Mouse (Mus musculus) right cerebral cortex, adult 18-20 months (tissue): ENCODE measurements around the gene Pacs2.
A peak's percentile ranks its signal among the peaks of the same experiment; 100 is the strongest.

Source experiments
- DNase-seq: peaks from one replicate; pipeline ENCODE4 v3.0.0; 2022; ENCODE audit warnings: mixed read lengths

The Pacs2 gene

DNA sequence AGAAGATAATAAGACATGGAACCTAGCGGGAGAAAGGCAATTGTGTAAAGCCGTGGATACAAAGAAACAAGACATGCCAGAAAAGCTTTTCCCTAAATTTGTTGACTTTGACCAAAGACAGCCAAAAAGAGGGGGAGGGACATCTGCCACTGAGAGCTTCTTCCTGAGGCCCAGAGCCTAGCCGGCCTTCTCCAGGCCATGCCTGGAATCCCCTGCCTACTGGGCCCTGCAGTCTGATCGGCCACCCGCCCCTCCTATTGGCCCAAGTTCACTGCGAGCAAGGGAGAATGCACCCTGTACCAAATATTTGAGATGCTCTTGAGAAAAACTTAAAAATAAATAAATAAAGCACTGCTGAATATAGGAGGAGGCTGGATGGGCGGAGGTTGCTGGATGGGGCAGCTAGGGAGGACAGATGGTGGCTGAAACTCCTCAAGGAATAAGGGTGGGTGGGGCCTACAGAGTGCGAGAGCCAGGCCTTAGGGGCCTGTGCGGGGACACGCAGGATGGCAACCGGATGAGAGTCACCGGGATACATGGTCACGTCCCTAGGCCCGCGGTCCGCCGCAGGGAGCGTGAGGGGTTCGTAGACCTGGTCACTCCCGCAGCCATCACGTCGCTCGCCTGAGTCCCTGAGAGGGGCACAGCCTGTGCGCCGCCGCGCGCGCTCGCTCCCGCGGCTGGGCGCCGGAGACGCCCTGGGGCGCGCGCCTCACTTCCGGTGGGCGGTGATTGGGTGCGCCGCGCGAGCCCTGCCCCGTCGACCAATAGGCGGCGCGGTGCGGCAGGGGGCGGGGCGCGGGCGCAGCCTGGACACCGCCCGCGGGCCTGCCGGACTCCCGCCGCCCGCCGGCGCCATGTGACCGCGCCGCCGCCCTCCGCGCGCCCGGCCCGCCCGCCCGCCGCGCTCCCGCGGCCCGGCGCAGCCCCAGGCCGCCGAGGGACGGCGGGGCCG, at the start of gene Pacs2:
Pacs2 (plus strand) TSS at position 905 of the 955 bp plus-strand sequence.
- DNase-seq = peak; percentile 94

DNA sequence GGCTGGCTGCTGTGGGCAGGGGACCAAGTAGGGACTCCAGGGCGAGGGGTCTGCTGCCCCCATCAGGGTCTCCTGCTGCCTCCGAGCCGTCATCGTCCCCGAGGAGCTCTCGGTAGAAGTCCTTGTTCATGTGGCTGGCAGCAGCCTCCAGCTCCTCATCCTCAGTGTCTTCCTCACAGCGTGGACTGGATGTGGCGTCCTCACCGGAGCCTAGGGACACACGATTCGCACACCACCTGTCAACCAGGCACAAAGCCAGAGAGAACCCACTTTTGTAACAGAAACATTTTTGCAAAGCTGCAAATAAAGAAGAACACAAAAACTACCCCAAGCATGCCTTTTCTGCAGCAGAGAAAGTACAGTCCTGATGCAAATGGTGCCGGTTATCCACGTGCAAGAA, 48.5 kb upstream of the Pacs2 start:
- DNase-seq = no peak

DNA sequence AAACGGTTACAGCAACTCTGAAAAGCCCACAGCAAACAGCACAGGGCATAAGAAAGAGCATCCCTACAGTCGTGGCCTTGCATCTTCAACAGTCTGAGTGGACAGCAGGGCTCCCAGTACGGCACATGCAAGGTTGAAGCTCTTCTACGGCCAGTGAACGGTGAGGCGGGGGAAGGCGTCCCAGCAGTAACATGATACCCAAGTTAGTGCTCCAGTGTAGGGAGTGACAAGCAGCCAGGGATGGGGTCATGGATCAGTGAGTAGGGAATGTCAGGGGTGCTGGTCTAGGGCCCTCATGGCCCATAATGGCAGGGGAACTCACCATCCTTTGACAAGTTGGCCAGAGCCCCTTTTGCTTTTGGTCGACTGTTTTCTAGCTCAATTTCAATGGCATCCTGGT, 45.4 kb upstream of the Pacs2 start:
- DNase-seq = no peak

DNA sequence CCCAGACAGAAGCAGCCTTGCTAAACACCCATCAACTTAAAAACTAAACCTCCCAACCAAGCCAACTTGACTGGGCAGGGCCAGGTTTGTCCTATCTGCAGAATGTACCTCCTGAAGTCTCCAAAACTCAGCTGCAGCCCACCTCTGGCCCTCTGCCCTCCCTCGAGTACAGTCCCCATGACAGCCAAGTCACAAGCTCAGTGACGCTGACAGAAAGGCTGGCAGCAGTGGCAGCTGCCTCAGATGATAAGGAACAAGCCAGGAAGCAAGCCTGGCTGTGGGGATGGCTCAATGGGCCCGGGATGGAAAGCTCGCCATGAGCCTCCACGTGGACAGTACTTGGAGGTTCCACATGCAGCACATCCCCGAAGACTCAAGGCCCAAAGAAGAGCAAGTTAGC, 44.7 kb upstream of the Pacs2 start:
- DNase-seq = no peak

DNA sequence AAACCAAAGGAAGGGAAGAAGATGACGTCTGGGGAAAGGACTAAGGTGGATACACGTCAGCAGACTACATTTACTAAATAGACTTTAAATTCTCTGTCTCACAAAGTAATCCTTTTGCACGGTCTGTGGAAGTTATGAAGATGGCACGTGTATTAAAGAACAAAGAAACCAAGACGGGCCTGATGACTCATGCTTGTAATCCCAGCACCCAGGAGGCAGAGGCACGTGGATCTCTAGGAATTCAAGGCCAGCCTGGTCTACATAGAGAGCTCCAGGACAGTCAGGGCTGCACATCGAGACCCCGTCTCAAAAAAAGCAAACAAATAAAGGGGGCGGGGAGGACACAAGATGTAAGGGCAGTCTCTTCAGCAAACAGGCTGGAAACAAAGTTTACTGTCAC, 39.6 kb upstream of the Pacs2 start:
- DNase-seq = no peak

DNA sequence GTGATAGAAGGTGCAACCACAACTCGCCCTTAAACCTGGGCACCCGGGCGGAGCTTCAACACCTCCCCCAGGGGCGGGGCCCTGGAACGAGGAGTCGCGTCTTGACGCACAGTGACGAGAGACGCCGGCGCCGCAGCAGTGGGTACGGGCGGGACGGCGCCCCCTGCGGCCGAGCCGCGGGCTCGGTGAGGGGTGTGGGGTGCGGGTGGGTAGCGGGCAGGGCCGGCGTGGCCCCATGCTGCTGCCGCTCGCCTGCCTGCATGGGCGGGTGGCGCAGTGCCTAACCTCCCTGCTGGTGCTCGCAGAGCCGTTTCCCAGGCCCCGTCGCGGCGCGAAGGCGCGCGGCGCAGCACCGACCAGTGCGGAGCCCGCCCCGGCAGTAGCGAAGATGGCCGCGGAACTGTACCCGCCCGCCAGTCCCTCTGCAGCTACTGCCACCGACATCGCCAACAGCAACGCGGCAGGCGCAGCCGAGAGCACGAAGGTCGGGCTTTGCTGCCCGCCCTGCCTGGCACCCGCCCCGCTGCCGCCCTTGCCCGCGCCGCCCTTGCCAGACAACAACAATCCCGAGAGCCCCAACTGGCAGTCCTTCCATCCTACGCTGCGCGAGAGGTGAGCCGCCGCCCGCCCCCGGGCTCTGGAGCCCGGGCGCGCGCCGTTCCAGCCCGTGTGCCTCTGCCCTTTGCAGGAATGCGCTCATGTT, 37.8 kb upstream of the Pacs2 start, which contains the start of gene Btbd6:
Btbd6 (plus strand) TSS at position 112 of the 703 bp plus-strand sequence.
- DNase-seq = peak; percentile 95

DNA sequence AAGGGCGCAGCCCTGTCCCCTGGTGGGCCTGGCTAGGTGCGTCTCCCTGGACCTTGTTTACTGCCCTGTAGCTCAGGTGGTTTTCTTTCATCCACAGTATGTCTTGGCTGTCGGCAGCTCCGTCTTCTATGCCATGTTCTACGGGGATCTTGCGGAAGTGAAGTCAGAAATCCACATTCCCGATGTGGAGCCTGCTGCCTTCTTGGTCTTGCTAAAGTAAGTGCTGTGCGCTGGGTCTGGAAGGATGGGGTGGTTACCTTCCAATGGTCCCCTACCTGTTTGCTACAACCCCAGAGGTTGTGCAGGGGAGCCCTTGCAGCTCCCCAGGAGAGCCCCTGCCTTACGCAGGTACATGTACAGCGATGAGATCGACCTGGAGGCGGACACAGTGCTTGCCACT, 37.2 kb upstream of the Pacs2 start:
- no peak for DNase-seq

DNA sequence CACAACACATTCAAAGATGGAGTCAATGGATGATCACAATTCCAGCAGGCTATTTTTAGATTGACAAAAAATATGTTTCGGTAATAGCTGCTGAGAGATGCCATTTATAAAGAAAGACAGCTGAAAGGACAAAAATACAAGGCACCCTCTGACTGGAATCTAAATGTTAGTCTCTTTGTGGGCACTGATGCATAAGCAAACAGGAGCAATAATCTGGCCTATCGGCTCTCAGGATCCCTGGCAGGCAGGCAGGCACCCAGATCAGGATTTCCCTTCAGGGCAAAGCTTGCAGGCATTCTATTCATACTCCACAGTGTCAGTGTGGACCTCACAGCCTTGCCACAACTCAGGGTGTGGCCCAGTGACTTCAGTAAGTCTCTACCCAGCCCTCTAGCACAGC, 32.3 kb upstream of the Pacs2 start:
- no peak for DNase-seq

DNA sequence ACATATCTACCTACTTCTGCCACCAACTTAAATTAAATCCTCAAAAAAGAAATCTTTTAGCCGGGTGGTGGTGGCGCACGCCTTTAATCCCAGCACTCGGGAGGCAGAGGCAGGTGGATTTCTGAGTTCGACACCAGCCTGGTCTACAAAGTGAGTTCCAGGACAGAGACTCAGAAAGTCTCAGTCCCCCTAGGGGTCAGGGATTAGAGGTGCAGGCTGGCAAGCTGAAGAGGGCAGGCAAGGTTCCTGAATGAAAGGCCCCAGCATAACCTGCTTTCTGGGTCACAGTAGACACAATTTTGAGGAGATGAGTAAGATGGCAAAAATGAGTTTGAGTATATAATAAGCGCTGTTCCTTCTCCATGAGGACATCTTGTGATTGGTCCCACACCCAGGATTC, 29.0 kb upstream of the Pacs2 start:
- no peak for DNase-seq

DNA sequence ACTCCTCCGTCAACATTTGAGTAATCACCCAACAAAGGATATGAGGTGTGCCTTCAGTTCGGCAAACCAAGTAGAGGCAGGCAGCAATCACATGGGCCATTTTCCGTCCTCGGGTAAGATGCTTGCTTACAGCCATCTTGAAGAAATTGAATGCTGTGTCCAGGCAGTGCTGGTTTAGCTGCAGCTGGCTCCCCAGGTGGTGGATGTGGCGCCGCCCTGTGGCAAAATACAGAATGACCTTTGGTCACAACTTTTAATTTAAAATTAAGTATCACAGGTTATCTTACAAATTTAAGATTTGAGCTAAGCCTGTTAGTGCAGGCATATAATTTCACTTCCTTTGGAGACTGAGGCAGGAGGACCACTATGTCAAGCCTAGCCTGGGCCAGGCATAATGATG, 26.4 kb upstream of the Pacs2 start:
- no peak for DNase-seq

DNA sequence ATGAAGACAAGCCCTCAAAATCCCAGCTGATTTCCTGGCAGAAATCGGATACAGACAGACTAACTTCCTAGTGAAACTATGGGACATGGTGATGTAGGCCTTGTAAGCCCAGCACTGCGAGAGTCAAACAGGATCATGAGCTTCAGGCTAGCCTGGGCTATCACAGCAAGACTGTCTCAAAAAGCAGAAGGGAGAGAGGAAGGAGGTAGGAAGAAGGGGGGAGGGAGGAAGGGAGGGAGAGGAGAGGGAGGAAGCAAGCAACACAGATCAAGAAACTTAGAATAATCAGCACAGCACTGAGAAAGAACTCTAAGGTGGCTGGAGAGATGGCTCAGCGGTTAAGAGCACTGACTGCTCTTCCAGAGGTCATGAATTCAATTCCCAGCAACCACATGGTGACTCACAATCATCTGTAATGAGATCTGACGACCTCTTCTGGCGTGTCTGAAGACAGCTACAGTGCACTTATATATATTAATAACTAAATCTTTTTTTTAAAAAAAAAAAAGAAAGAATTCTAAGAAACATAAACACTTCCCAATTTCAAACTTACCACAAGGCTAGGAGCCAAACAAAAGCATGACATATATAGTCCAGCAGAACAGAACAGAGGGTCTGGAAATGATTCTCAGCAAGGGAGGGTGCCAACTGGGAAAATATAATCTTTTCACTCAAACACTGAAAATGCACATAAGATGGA, 23.5 kb upstream of the Pacs2 start:
- no peak for DNase-seq

DNA sequence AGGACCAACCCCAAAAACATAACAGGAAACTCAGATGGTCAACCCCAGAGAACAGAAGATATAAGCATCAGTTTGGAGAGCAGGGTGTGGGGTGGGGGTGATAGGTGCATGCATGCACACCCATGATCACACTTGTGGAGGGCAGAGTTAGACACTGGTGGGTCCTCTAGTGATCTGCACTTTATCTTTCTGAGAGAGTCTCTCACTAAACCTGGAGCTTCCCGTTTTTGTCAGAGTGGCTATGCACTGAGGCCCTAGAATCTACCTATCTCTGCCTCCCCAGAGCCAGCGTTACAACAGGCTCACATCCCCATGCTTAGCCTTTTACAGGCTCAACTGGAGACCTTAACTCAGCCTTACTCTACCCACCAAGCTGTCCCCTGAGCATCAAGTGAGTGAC, 22.9 kb upstream of the Pacs2 start:
- DNase-seq = no peak

DNA sequence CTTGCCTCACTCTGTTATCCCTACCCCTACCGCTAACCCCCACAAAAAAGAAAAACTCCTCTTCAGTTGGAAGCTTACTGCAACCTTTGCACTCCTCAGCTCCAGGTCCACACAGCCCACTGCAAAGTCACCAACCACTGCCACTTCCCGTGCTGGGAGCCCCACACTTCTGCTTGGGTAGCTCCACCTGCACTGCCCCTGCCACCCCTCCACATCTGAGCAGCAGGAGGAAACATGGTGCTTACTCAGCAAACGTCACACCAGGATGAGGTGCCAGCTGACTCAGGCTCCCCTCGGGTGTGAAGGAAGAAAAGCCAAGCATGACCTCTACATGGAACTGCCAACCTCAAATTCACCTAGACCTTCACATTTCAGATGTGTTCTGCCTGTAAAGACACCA, 20.2 kb upstream of the Pacs2 start:
- no peak for DNase-seq

DNA sequence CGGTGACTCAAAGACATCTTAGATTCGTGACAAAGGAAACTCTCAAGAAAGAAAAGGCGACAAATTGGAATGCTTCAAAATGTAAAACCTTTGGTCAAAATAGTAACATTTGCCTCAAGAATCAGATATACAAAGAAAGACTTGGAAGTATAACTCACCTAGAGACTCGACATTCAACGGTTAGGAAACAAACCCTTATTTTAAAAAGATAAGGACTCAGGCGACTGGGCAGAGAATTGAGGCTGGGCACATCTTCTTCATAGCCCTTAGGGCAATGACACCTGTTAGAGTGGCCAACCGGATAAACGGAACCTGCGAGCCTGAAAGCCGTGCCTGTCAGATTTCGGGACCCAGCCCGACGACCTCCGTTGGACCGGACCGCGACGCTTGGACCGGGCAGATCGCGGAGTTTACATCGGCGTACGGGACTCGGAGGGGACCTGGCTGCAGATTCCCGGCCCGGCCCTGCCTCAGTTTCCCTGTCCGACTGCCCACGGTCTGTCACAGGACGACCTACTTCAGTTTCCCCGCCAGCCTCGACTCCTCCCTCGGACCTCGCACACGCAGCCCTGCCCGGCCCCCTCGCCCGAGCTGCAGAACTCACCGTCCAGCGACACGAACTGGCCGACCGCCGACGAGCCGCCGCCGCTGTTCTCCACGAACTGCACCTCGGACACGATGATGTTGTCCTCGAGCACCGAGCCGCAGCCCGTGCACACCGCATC, 14.6 kb upstream of the Pacs2 start:
- no peak for DNase-seq

DNA sequence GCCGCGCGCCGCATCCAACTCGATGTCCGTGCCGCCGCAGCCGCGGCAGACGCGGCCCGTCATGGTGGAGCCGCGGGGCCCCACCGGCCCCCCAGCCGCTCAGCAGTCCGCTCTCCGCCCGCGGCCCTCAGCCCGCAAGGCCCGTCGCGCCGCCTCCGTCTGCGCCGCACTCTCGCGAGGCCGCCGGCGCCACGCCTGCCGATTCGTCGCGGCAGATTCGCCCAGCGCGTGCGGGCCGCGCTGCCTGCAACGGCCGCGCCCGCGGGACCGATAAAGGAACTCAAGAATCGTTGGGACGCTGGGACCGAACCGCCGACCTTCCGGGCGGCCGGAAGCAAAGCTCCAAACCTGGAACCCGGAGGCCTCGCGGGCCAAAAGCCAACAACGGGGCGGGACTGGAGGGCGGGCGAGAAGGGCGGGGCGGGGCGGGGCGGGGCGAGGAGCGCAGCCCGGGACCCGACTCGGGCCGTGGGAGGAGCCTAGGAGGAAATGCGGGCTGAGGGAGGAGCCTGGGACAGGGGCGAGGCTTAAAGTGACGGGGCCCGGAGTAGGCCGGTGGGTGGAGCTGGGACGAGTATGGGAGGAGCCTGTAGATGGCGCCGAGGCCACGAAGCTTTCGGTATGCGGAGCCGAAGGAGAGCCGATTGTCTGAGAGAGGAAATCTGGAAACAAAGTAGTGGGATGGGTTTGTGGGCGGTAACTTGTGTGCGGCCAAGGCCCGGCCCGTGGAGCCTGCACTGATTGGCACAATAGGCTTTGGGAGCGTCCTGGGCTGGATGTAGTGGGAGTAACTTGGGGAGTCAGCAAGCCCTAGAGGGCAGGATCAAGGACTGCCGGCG, 13.8 kb upstream of the Pacs2 start, which contains the start of gene Brf1:
Brf1 (minus strand) TSS at position 411 of the 839 bp plus-strand sequence.
- peak; percentile 97 for DNase-seq

DNA sequence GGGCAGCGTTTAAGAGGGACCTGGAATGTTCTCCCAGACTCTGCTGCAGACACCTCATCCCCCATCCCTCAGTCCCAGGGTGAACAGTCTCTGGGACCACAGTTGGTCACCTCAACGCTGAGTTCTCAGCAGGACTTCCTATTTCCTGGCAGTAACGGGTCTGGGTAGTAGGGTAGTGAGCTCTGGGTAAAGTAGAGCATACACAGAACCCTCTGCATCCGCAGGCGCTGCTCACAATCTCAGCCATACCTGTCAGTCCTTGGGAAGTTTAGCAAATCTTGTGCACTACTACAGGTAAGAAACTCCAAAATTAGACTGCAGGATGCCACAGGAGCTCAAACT, 13.2 kb upstream of the Pacs2 start:
- no peak for DNase-seq

DNA sequence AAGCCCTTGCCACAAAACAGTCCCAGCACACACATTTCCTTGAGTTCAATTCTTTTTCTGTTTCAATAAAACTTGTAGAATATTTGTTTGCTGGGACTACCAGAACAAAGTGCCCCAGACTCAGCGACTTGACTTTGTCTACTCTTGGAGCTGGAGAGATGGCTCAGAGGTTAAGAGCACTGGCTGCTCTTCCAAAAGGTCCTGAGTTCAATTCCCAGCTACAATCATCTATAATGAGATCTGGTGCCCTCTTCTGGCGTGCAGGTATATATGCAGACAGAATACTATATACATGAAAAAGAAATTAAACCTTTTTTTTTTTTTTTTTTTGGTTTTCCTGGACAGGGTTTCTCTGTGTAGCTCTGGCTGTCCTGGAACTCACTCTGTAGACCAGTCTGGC, 11.6 kb upstream of the Pacs2 start:
- DNase-seq = no peak

DNA sequence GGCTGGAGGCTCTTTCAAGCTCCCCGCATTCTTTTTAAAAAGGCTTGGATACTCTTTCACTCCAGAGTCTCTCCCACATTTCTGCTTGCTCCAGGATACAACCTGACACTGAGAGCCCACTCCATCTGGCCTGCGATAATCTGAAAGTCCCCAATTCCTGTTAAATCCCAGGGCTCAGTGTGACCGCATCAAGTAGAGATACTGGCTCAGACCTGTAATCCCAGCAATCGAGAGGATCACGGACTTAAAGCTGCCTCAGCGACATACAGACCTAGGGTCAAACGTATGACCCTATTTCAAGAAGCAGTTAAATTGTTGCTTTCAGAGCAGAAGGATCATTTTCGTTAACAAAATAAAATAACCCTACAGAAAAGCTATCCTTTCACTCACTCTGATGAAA, 10.3 kb upstream of the Pacs2 start:
- DNase-seq = no peak

DNA sequence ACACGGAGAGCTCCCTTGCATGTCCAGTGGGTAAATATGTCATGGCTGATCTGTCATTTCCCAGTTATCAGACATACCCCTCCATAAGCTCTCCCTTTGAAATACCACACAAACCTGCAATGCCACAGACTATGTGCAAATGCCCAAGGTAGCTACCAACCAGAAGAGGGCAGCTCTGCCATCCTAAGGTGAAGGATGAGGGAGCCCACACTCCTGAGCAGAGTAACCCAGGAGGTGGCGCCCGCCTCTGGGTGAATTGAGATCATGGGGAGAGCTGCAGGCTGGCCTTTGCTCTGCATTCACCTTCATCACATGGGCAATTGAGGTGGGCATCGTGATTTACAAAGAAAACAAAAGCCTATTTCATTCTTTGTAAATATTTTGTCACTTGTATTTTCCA, 9.3 kb upstream of the Pacs2 start:
- DNase-seq = peak; percentile 73

DNA sequence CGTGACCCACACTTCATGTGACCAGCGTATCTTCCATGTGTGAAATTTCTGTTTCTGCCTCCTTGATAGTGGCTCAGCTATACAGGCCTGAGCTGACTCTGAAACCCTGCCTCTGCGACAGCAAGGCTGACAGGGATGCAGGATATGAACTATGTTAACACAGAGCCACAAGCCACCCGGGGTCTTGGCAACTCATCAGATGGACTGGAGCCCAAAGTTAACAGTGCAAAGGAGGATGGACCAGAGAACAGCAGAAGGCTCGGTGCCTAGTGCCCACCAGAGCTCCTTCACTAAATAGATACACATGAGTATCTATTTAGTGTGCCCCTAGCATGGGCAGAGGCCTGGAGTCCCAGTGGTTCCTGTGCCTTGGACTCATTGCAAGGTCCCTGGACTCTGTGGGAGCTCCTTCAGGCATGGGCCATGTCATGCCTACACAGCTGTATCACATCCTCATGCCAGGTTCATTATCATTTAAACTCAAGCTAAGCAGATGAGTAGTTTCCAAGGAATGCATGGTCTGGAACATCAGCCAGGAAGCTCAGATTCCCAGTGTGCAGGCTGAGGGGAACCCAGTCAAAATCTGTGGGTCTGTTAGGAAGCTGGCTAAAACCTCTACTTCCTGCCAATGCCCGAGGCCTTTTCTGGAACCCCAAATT, 2.5 kb upstream of the Pacs2 start:
- DNase-seq = no peak

DNA sequence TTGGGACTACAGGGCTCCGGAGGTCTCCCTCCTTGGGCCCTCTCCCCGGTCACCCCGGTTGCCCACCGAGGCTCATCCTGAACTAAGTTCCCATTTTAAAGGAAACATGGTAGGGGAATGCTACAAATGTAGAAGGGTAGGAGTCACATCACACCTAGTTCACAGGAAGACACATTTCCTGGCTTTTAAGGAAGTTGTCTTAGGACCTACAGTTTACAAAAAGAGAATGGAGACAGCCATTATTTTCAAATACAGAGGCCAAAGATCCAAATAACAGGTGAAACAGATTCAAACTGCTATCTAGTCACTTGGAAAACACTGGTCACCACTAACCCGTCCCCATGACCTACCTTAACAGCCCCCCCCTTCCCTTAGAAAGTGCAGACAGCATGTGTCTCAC, 1.9 kb upstream of the Pacs2 start:
- no peak for DNase-seq
